Mouse (Mus musculus) layer of hippocampus, adult 2 months (tissue): ENCODE data around the gene Atg10. TPM values are rescaled to one million over a fixed set of nuclear protein-coding genes. Genes with fewer than 3 reads are reported as not detected.
A peak's percentile ranks its signal among the peaks of the same experiment; 100 is the strongest.

ENCODE experiments used
- DNase-seq, 2 experiments: peaks; one replicate each; pipeline ENCODE4 v3.0.0; 2022; ENCODE audit warnings: low spot score in 2 of 2
- H3K27ac ChIP-seq: fragments of 200-600 bp; 2 replicates; pipeline ENCODE4 v1.8.1; 2022
- H3K4me3 ChIP-seq: fragments of 200-600 bp; 2 replicates; pipeline ENCODE4 v1.8.1; 2022; ENCODE audit warnings: mild to moderate bottlenecking
- CTCF ChIP-seq: fragments of 200-600 bp; conservative IDR thresholded peaks from 2 replicates; pipeline ENCODE4 v1.8.1; 2022; ENCODE audit warnings: antibody characterized with exemption, mild to moderate bottlenecking, moderate library complexity
- total RNA-seq, 2 experiments: library from RNA; stranded (reverse); gene quantifications; 2 replicates each; pipeline ENCODE4 v1.2.3; 2021

Gene Atg10
- total RNA-seq, 2 experiments from 2014 or later: 15.3 to 17.2 TPM

GRCm38 (mm10) chr13:90896098-90896497 lies 327.7 kb downstream of the Atg10 start:
- Histone ChIP-seq H3K4me3 (no peak overlapping the region), H3K27ac (peak overlapping the region; percentile 36; the same call in 1 of the 2 replicates)
- TF ChIP-seq CTCF: no peak
- peak; percentile 38 for DNase-seq

- DNase-seq: no peak
- TF ChIP-seq CTCF: no peak
- no peak overlapping the region for H3K27ac ChIP-seq
- H3K4me3 ChIP-seq: no peak overlapping the region
Measured at GRCm38 (mm10) chr13:90894819-90895218, 328.9 kb downstream of the Atg10 start.

- DNase-seq: no peak
- TF ChIP-seq CTCF: no peak
- Histone ChIP-seq H3K27ac (no peak overlapping the region), H3K4me3 (no peak overlapping the region)
Measured at GRCm38 (mm10) chr13:90890111-90890510, 333.7 kb downstream of the Atg10 start.

- H3K4me3 ChIP-seq: peak overlapping the region; percentile 49
- peak overlapping the region; percentile 18; the same call in 1 of the 2 replicates for H3K27ac ChIP-seq
- TF ChIP-seq CTCF: peak; percentile 92
- peak; percentile 60 to 82 for DNase-seq
Measured at GRCm38 (mm10) chr13:90886568-90886983, 337.2 kb downstream of the Atg10 start.

GRCm38 (mm10) chr13:90885856-90886532 lies 337.8 kb downstream of the Atg10 start:
- Histone ChIP-seq H3K4me3 (peak overlapping the region; percentile 49), H3K27ac (peak overlapping the region; percentile 18; the same call in 1 of the 2 replicates)
- no peak for TF ChIP-seq CTCF
- no peak for DNase-seq

Other genes with a start within 250 kb of the Atg10 start
- 100 to 1,000 TPM; 128 to 131 TPM for gene Ssbp2, start 236.3 kb upstream of the Atg10 start, total RNA-seq